Mouse (Mus musculus): ENCODE data around the gene Olfr1340.
A peak's percentile ranks its signal among the peaks of the same experiment; 100 is the strongest.

Olfr1340 gene

DNA sequence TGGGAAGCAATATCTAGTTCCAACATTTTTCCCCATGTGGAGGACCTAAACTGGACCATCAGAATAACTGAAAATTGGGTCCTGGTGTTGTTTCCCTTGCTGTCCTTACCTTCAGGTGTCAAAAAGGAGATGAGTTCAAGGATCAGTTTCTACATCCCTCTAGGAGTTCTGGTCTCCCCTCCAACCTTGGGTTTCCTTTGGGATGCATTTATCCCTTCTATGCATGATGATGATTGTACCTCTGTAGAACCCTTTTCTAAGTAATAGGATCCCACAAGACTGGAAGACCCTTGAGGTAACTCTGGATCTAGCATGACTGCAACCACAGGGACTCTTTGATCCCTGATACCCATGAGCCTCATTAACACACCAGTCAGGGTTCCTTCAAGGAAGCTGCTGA lies at the start of gene Olfr1340:
TSS of gene Olfr1340 (plus strand) at position 301 of the 400 bp plus-strand sequence.
- no peak for DNase-seq

DNA sequence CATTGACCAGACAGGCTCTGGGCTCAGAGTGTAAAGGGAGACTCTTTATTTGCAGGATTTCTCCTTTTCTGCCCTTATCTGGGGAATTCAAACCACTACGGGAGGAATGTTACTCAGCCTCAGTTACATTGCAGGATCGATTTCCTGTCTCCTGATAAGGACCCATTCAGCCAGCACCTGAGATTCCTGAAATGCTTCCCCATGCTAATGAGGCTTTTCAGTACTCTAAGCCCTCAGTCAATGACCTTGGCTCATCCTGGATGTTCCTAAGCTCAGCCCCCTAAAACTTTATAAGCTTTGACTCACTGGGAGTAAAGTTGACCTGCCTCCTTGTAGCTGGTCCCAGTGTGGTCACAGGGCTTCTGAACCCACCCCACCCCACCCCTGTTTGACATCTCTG lies 32.9 kb upstream of the Olfr1340 start:
- peak; percentile 1 for DNase-seq

DNA sequence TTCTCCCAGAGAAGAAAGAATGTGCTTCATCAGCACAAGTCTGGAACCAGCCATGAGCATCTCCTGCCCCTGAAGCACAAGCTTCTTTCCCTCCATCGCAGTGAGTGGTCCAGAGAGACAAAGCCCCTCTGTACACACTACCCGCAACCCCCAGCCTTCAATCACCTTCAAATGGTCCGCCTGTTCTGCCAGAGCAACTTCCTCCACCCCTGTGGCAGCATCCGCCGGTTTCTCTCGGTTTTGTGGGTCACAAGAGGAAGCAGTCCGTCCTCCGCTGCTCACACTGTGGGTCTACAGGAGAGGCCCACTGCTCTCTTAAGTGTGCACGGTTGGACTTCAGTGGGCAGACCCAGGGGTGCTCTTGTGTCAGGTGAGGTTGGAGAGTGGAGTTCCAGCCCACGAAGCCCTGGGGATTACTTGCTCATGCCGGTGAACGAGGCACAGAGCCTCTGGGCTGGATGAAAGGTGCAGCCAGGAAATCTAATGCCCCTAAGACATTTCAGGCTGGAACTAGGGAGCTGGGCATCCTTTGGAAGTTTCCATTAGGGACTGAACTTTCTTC lies 27.4 kb upstream of the Olfr1340 start, which contains the start of gene Olfr1342:
TSS of gene Olfr1342 (minus strand) at position 345 of the 562 bp plus-strand sequence.
- no peak for DNase-seq

DNA sequence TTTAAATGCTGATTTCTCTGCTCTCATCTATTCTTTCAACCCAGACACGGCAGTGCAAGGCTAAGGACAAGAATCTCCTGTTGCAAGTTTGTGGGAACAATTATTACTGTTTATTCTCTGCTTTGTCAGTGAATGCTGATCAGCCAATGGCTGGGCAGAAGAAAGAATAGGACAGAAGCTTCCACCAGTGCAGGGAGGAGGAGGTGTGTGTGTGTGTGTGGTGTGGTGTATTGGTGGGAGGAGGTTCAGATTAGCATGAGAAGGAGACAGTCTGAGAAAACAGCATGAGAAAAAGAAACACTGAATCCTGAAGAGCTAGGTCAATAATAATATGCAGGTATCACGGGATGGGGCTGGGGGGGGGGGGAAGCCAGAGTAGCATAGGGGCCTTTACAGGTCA lies 26.1 kb upstream of the Olfr1340 start:
- DNase-seq = no peak

DNA sequence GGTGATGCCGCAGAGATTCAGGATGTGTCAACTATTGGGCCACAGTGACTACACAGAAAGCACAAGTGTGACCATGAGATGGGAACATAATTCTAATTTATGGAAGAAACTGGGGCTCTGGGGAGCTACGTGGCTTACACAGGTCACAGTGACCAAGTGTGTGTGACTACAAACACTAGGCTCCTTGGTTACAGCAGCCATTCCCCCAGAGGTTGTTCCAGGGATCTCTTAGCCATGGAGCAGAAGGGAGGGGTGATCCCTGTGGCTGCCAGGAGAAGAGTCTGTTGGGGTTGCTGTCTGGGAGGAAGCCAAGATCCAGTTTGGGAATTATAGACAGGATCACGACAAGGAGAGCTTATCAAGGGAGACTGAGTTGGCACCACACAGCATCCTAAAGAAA lies 16.7 kb upstream of the Olfr1340 start, which contains the start of gene Olfr1341:
TSS of gene Olfr1341 (plus strand) at position 301 of the 400 bp plus-strand sequence.
- no peak for DNase-seq

DNA sequence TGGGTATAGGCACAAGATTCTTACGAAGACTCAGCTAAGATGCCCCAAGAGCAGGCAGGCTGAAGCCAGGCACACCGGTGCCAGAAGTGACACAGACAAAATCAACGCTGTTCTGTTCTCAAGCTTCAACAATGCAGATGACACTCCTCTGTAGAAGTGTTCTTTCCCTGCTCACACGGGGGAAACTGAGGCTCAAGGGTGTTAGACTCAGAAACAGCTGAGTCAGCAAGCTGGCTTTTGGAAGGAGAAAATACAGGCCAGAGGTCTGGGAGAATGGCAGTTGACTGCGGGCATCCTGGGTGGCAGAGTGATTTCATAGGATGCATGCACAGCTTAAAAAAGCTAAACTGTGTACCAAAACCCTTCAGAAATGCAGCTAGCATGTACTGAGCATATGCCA lies 11.9 kb upstream of the Olfr1340 start:
- DNase-seq = no peak

DNA sequence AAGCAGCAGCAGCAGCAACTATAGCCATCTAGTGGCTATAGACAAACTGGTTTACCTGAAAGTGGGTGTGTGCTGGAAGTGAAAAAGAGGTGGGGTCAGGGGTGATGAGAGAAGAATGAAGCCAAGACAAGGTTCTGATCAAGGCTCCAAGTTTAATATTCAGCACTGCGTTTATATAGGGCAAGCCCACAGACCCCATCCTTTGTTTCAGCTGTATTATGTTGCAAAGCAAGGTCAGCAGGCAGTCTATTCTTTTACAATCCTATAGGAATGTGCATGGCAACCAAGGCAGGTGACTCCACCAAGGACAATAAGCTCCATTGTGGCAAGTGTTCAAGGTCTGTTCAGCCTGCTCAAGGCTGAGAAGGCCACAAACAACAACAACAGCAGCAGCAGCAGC lies 8.3 kb upstream of the Olfr1340 start:
- no peak for DNase-seq

DNA sequence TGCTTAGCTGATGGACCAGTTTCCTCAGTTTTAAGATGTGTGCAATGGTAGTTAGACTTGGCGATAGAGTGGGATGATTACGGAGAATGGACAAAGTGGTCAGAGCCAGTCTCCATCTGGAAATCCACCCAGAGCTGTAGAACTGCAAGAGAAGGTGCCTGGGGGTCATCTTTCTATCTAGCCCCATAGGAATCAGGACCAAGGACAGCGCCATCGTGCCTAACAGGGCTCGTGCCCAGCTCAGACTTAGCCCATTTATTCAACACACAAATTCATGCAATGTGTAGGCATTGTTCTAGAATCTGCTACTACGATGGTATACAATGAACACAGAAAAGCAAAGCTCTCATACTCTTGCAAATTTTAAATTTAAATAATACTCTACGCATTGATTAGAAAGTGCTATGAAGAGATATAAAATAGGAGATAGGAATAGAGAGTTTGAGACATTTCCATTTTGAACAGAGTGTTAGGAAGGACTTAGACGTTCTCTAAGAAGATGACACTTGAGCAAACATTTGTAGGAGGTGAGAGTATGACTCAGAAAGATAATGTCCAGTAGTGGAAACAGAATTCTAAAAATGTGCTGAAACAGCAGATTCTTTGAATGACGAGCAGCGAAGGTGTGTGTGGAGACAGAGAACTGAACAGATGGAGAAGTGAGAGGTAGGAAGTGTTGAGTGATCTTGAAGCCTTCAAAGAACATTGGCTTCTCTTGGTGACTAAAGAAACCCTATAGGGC lies 2.0 kb downstream of the Olfr1340 start:
- DNase-seq = peak; percentile 37

DNA sequence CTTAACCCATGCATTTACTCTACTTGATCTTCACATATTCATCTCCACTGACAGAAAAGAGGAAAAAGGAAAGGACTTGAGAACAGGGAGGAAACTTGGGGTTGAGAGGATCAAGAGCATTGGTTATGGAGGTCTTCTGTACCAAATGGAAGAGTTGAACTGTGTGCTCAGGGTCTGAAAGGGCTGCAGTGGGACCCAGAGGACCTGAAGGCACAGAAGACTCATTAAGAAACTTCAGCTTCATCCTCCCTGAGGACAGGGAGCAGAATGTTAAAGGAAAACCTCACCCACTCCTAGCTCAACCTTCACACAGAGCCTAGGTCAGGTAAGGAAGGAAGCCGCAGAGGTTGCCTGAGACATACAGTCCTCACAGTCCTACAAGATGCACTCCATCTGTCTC lies 11.9 kb downstream of the Olfr1340 start, which contains the start of gene Olfr1339:
TSS of gene Olfr1339 (plus strand) at position 301 of the 400 bp plus-strand sequence.
- no peak for DNase-seq

DNA sequence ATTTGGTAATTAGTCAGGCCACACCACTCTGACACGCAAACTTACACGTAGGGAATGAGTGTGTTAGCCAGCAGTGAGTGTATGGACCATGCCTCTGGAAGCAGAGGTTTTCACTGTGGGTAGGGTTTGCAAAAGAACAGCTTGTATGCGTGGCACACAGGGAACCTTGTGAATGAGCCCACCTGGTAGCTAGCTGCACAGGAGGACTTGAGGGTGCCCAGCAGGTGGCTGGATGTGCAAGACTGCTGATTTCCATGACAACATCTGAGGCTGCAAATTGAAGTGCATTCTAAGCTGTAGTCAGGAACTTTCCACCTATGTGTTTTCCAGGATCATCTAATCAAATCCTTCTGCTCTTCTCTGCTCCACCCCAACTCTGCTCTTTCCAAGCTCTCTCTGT lies 19.6 kb downstream of the Olfr1340 start:
- no peak for DNase-seq

DNA sequence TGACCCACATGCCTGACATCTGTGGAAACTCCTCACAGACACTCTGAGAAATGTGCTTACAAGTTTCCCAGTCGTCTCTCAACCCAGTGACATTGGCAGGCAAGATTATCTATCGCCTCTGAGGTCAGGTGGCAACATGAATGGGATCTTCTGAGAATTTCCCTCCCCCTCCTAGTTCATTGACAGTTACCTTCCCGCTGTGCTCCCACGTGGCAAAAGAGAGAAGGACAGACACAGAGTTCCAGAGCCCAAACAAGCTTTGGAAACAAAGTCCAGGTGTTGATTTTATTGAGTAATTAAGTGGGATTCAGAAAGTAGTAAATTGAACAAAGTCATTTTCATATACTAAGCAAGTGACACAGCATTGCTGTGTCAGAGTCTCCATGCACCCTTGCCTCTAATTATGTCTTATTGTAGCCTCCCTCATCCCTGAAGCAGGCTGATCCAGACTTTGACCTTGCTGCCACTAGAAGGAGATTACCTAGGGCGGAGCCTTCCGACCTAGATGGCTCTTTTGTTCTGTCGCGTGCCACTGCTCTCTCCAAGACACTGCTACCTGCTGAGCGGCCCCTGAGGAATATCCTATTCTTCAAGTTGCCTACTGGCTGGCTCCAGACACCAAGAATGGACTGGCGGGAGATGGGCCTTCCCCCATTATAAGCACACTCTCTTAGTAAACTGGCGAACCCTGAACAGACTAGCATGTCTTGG lies 21.2 kb downstream of the Olfr1340 start:
- DNase-seq = no peak

DNA sequence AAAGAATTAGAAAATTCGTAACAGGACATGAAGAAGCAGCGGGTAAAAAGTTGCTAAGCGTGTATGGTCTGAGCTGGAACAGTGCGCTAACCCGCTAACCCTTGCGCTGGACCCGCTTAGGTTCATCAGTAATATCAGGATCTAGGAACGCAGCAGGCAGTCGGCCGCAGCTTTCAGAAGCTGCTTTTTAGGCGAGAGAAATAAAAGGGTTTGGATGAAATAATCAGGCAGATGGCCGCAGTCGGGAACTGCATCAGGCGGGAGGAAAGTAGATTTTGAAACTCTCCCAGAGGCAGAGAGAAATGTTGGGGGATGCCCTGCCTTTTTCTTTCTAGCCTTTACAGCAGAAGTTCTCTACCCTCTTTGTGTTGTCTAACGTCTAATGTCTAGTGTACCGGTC lies 21.9 kb downstream of the Olfr1340 start:
- no peak for DNase-seq

DNA sequence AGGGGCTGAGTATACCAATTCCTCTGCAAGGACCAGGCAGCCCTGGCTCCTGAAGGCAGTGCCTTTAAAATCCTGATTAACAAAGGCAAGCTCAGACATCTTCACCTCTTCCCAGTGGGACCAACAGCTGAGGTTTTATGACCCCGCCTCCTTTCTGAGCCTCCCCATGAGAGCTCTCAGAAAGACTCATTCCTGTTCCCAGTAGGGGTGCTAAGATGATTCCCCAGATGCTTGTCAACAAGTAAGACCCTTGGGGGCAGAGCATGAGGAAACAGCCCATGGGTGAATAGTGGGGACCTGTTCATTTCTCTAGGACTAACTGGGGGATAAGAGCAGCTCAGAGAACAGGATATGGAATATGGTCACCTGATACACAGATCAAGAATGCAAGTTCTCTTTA lies 38.7 kb downstream of the Olfr1340 start, which contains the start of gene Olfr1338:
TSS of gene Olfr1338 (minus strand) at position 101 of the 400 bp plus-strand sequence.
- DNase-seq = no peak
